Mouse (Mus musculus) E14TG2a.4 (cell line): ENCODE measurements at regions not wholly inside any gene's neighbourhood (a gene's known extent, or its start where the extent isn't known, plus 50 kb on each side); places are given as distances from the start of the nearest gene placed in this dataset.

Experiments
- CTCF ChIP-seq: conservative IDR thresholded peaks from 2 replicates; pipeline ENCODE4 v1.5.1; 2014; ENCODE audit warnings: low read length
- NANOG ChIP-seq: IDR thresholded peaks from 2 replicates; pipeline ENCODE4 v1.6.1; 2014; ENCODE audit warnings: borderline replicate concordance, low read length, mixed read lengths
- POU5F1 ChIP-seq: IDR thresholded peaks from 2 replicates; pipeline ENCODE4 v1.6.1; 2014; ENCODE audit warnings: low read length, borderline replicate concordance

DNA sequence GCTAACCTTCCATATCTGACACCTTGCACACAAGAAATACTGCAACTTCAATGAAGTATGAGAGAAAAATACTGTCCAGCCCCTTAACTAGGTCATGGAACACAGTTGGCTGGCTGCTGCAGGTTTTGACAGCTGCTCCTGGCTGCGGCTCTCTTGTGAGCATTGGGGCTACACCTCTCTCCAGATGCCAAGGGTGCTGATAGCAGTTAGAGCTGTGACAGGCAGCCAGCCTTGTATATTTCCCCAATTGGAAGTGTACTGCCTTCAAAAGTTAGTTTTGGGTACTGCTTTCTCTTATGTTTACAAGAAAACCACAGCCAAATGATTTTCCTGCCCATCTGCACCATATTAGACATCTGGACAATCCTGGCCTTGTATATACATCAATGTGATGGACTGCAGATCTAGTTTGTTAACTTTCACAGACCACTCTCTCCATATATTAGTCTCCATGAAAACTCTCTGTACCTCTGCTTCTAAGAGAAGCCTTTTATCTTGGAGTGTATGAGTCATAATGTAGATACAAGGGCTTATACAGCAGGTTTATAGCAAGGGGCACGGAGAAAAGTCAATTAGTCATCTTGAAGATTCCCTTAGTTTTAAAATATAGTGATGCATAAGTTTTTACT lies 470.0 kb upstream of the Tecrl start:
- TF ChIP-seq POU5F1 (no peak), CTCF (no peak), NANOG (no peak)
